Mouse (Mus musculus): Measurements from ENCODE around the gene C1s2.

- TF ChIP-seq POLR2A (IDR thresholded peaks at IDR 0.05; ENCODE audit: low read depth, low read length) (no peak), CTCF (conservative IDR thresholded peaks at IDR 0.05; ENCODE audit: insufficient read depth, insufficient read length, low read depth, low read length) (no peak)
Measured at GRCm38 (mm10) chr6:124588771-124589170, 47.1 kb downstream of the C1s2 start.
